In the genomic region with DNA sequence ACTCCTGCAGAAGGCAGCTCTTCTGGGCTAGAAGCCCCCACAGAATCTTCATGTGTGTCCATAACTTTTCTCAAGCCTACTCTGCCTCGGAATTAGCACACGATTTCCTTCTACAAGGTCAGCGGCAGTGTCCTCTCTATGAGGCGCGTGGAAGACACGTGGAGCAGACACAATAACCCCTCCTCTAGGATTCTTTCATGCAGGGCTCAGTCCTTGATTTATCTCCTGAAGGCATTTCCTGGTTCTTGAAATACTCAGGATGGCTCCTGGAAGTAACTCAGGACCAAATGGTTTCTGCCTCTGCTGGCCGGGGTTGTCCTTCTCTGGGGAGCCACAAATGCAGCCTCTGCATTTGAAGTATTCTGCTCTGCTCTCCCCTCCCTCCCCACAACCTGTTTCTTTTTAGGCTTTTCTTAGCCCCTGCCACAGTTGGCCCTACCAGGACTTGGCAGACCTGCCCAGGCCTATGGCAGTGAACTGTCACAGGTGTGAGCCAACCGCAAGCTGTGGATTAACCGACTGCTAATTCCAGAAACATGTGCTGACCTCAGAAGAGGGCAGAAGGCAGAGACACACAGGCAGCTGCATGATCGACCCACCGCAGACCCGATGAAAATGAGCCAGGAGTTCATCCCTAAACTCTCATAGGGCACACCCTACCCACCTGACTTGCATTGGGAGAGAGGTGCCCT, we compare ENCODE assay signal across 20 mouse cellular contexts.
DNase-seq lines count a peak whose midpoint lies in the region; ATAC-seq and TF ChIP-seq lines count a peak whose summit lies in the region.
"Had no signal": no experiment of that assay in that cellular context is flagged by ENCODE, and none has a peak within 500 bp of the region (broad histone marks: within the 10 kb centered on the region; RNA-seq: fewer than 3 reads in every experiment).

No protein-coding gene starts in this region.

- H3K36me3 ChIP-seq in hindbrain, postnatal 0 days (ENCODE audit: insufficient read depth, low read length), result no peaks in the 10 kb centered on the region
- no peaks in the 10 kb centered on the region for H3K36me3 ChIP-seq in hindbrain, embryonic 14.5 days (replicated peaks; ENCODE audit: control insufficient read depth, insufficient read depth)
- H3K36me3 ChIP-seq: embryonic facial prominence, embryonic 10.5 days; heart, embryonic 13.5 days; limb, embryonic 12.5 days; liver, embryonic 12.5 days; midbrain, embryonic 10.5 days; neural tube, embryonic 13.5 days had no signal

- peak; percentile 12 for DNase-seq in embryo, embryonic 11 days
- DNase-seq in embryo, embryonic 9.5 days (ENCODE audit: extremely low spot score), result no peak
- DNase-seq in hindbrain, postnatal 0 days (ENCODE audit: low spot score), result no peak
- no peak for DNase-seq in hindbrain, embryonic 14.5 days (ENCODE audit: low spot score)
- peak; percentile 44 for DNase-seq in kidney, adult 9 months
- DNase-seq in kidney, postnatal 36 days, result peak; percentile 31 to 58
- DNase-seq in lung, postnatal 36 days, result no peak
- DNase-seq: adrenal gland, adult 8-10 months; B cell, adult 2 months; cerebellum, postnatal 36 days; gastrocnemius, postnatal 36 days; lung, adult 2 months; right cerebral cortex, adult 18-20 months had no signal

- H3K4me3 ChIP-seq in hindbrain, postnatal 0 days (ENCODE audit: low read length), result no peak overlapping the region
- no peak overlapping the region for H3K4me3 ChIP-seq in hindbrain, embryonic 14.5 days (replicated peaks; ENCODE audit: low read length)
- H3K4me3 ChIP-seq: embryonic facial prominence, embryonic 10.5 days; forebrain, embryonic 13.5 days; heart, embryonic 13.5 days; limb, embryonic 12.5 days; liver, embryonic 12.5 days; midbrain, embryonic 10.5 days; neural tube, embryonic 13.5 days had no signal

- no peak overlapping the region for H3K9ac ChIP-seq in hindbrain, postnatal 0 days (replicated peaks; ENCODE audit: low read length)
- no peak overlapping the region for H3K9ac ChIP-seq in hindbrain, embryonic 14.5 days
- H3K9ac ChIP-seq: forebrain, embryonic 13.5 days; heart, embryonic 13.5 days; limb, embryonic 12.5 days; liver, embryonic 12.5 days; neural tube, embryonic 13.5 days had no signal

- 68% methylated on average over 12 of the region's 12 CpGs for WGBS in hindbrain, postnatal 0 days
- 83% methylated on average over 12 of the region's 12 CpGs for WGBS in hindbrain, embryonic 14.5 days

- H3K27ac ChIP-seq in hindbrain, postnatal 0 days, result no peak overlapping the region
- H3K27ac ChIP-seq in hindbrain, embryonic 14.5 days, result no peak overlapping the region
- H3K27ac ChIP-seq: embryonic facial prominence, embryonic 10.5 days; forebrain, embryonic 13.5 days; heart, embryonic 13.5 days; limb, embryonic 12.5 days; liver, embryonic 12.5 days; midbrain, embryonic 10.5 days; neural tube, embryonic 13.5 days had no signal

- TF ChIP-seq CTCF in hindbrain, postnatal 0 days (IDR thresholded peaks at IDR 0.05; ENCODE audit: low read depth), result no peak

- no peak overlapping the region for H3K4me2 ChIP-seq in hindbrain, postnatal 0 days (ENCODE audit: low read depth, low read length)
- H3K4me2 ChIP-seq in hindbrain, embryonic 14.5 days (replicated peaks), result no peak overlapping the region
- H3K4me2 ChIP-seq: forebrain, embryonic 13.5 days; heart, embryonic 13.5 days; limb, embryonic 12.5 days; liver, embryonic 12.5 days; neural tube, embryonic 13.5 days had no signal

- no peaks in the 10 kb centered on the region for H3K9me3 ChIP-seq in hindbrain, postnatal 0 days (ENCODE audit: low read length)
- H3K9me3 ChIP-seq in hindbrain, embryonic 14.5 days (ENCODE audit: control insufficient read depth, low read length), result no peaks in the 10 kb centered on the region
- H3K9me3 ChIP-seq: embryonic facial prominence, embryonic 10.5 days; forebrain, embryonic 13.5 days; heart, embryonic 13.5 days; limb, embryonic 12.5 days; liver, embryonic 12.5 days; midbrain, embryonic 10.5 days; neural tube, embryonic 13.5 days had no signal

- peaks cover 4% of the 10 kb centered on the region; the same call in 1 of the 2 replicates for H3K4me1 ChIP-seq in hindbrain, postnatal 0 days (ENCODE audit: insufficient read depth, low read length)
- H3K4me1 ChIP-seq in hindbrain, embryonic 14.5 days (replicated peaks; ENCODE audit: control insufficient read depth, insufficient read depth, low read length), result 0 out of 2 replicates have a peak, but pooled peaks cover 4% of the 10 kb centered on the region
- H3K4me1 ChIP-seq: liver, embryonic 12.5 days had no signal

- 0 out of 2 replicates have a peak, but pooled peaks have one; percentile 55 for ATAC-seq in hindbrain, postnatal 0 days
- no peak for ATAC-seq in hindbrain, embryonic 14.5 days (ENCODE audit: low FRiP score)
- ATAC-seq: forebrain, embryonic 13.5 days; liver, embryonic 12.5 days had no signal

- H3K27me3 ChIP-seq in hindbrain, postnatal 0 days (ENCODE audit: insufficient read depth, low read length), result no peaks in the 10 kb centered on the region
- no peaks in the 10 kb centered on the region for H3K27me3 ChIP-seq in hindbrain, embryonic 14.5 days (ENCODE audit: control insufficient read depth, insufficient read depth, low read length)
- H3K27me3 ChIP-seq: forebrain, embryonic 13.5 days; heart, embryonic 13.5 days; limb, embryonic 12.5 days; liver, embryonic 12.5 days; neural tube, embryonic 13.5 days had no signal

Comparison
In these comparisons a context has a peak if more than half of its experiments do, and no peak if none do; other contexts are left out.
1. DNase-seq: peak in embryo, embryonic 11 days (single experiment), kidney, adult 9 months (single experiment) and kidney, postnatal 36 days (2 of 2); none in embryo, embryonic 9.5 days (single experiment), hindbrain, postnatal 0 days (single experiment), hindbrain, embryonic 14.5 days (single experiment) and lung, postnatal 36 days (single experiment).